Mouse (Mus musculus): ENCODE measurements around the gene Zfp2.

The Zfp2 gene

GRCm38 (mm10) chr11:50915671-50916320 is at the start of gene Zfp2:
Gene Zfp2, minus strand, starts transcription at chr11:50916165.
- in situ Hi-C loops (cut with MseI, MboI): no loop called here

- in situ Hi-C loops (cut with MseI, MboI): no loop called here
These were observed 48.9 kb upstream of the Zfp2 start for GRCm38 (mm10) chr11:50964886-50965285.

DNA sequence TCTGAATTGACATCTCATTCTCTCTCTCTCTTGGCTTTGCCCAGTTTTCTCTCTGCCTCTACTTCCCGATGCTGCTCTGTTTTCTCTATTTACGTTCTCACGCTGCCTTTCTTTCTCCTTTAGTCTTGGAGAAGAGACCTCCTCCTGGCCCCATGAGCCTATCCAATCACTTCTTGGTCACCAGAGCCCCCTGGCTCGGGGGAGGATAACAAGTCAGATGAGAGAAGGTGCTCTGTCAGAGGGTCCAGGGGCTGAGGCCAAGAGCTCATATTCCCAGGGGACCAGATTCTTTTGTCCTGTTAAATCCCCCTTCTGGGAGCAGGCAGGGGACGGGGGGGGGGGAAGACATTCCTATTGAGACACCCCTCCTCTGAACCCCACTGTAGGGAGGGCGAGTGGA is 37.7 kb upstream of the Zfp2 start, which contains the start of gene Prop1:
Gene Prop1 (minus strand): TSS at position 101 of the 400 bp plus-strand sequence.
- in situ Hi-C loops (cut with MseI, MboI): no loop called here

- in situ Hi-C loops (cut with MseI, MboI): no loop called here
These were observed 36.3 kb upstream of the Zfp2 start for GRCm38 (mm10) chr11:50952290-50952689.

DNA sequence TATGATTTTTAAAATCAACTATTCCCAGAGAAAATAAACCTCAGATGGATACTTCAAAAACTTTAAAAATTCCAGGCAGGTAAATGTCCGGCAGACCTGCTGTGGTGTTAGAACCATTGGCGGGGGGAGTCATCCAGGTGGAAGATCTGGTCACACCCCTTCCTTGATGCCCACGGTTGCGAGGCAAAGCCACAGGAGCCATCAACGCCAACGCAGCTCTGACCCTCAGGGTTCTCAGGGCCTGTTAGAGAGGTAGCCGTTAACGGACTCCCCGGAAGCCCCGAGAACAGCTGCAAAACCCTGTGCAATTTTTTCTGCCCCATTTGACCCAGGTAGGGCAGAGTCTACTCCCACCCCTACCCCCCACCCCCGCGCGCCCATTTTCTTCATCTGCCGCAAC is 27.5 kb upstream of the Zfp2 start, which contains the start of gene 4933414I15Rik:
Gene 4933414I15Rik (minus strand): TSS at position 260 of the 400 bp plus-strand sequence.
- in situ Hi-C loops (cut with MseI, MboI): loop anchor here (5.0 kb wide), 1 partner anchor 89 kb away; no protein-coding TSS in a partner anchor

GRCm38 (mm10) chr11:50942386-50942785 is 26.4 kb upstream of the Zfp2 start:
- in situ Hi-C loops (cut with MseI, MboI): loop anchor here (5.0 kb wide), 1 partner anchor 90 kb away; no protein-coding TSS in a partner anchor

DNA sequence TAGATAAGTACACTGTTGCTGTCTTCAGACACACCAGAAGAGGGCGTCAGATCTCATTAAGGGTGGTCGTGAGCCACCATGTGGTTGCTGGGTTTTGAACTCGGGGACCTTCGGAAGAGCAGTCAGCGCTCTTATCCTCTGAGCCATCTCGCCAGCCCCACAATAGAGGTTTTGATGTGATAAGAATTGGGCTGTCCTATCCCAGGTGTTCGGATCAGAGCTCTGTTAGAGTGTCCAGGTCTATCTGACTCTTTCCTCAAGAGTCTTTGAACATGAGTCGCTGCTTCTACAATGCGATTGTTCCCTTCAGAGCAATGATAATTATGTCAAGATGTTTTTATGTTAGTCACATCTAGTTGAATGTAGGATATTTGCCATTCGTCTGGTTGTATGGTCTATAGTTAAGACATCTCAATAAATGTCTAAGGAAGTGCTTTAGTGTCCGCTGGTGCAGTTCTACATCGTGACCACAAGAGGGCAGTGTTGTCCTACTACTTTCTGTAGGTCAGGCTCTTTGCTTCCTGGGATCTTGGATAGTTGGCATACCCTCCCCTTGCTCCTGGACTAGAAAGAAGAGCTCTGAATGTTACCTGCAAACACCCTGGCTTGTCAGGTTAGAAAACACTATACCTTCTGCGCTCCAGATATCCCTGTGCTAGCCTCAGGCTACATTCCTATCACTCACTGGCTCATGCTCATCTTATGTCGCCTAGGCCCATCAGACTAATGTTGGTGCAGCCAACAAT is 23.8 kb upstream of the Zfp2 start:
- in situ Hi-C loops (cut with MseI, MboI): loop anchor here (5.0 kb wide), 1 partner anchor 93 kb away; no protein-coding TSS in a partner anchor

DNA sequence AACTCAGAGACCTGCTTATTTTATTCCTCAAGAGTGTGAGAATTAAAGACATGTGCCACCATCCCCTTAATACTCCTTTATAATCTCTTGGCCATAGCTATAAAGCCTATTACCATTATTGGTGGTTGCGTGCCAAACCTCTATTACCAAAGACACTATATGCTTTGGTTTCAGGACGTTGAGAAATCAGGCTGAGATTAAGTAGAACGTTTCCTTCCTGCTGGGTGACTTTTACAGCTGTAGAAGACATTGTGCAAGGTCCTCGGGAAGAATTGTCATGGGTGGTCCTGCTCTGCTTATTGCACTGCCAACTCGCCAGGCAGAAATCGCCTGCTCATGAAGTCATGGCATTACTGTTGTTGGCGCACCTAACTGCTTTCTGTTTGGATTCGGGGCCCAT is 22.5 kb upstream of the Zfp2 start:
- in situ Hi-C loops (cut with MseI, MboI): no loop called here

DNA sequence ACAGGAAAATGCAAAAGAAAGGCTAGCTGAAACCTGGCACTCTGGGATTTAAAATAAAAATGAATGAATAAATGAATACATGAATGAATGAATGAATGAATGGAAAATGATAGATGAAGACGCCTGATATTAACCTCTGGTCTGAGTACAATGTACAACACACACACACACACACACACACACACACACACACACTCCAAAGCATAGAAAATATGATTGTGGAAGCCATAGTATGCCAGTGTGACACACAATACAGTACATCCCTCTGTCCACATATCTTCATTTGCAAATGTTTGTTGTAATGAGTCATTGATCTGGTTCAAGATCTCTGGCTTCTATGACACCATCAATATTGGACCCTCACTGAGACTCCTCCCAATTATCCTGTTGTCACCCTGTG is 16.1 kb upstream of the Zfp2 start:
- in situ Hi-C loops (cut with MseI, MboI): no loop called here

GRCm38 (mm10) chr11:50931451-50931866 is 15.5 kb upstream of the Zfp2 start, which contains the start of gene Zfp354b:
Gene Zfp354b, minus strand, starts transcription at chr11:50931633.
- in situ Hi-C loops (cut with MseI, MboI): no loop called here

DNA sequence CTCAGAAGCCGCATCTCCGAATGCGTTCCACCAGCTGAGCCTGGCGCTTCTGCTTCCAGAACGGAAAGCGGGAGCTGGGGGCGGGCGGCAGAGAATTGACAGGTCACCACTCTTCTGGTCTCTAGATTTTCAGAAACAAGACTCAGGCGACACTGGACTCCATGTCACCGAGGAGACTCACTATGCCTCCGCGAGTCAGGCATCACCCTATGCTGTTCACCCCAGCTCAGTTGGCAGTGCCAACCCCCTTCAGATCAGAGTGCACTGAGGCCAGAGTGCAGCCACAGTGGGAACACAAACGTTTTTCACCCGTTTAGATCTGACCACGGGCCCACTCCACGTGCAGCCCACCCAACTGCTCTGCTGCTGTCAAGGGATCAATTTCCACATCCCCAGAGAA is 15.1 kb upstream of the Zfp2 start:
- in situ Hi-C loops (cut with MseI, MboI): no loop called here

- in situ Hi-C loops (cut with MseI, MboI): no loop called here
These were observed 14.6 kb upstream of the Zfp2 start for GRCm38 (mm10) chr11:50930469-50931014.

- in situ Hi-C loops (cut with MseI, MboI): no loop called here
These were observed 1.5 kb downstream of the Zfp2 start for GRCm38 (mm10) chr11:50914461-50914860.

DNA sequence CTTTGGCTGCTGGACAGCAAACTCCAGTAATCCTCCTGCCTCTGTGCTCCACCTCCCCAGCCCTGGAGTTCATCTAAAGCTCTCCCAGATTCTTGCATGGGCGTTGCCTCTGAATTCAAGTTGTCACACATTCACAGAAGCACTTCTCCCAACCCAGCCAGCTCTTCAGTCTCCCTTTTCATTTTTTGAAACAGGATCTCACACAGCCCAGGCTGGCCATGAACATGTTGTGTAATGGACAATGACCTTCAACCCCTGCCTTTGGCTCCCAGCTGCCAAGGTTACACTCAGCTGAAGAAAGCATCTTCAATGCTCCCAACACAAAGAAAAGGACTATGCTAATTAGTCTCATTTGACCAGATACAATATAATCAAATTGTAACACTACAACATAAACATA is 2.7 kb downstream of the Zfp2 start:
- in situ Hi-C loops (cut with MseI, MboI): no loop called here

DNA sequence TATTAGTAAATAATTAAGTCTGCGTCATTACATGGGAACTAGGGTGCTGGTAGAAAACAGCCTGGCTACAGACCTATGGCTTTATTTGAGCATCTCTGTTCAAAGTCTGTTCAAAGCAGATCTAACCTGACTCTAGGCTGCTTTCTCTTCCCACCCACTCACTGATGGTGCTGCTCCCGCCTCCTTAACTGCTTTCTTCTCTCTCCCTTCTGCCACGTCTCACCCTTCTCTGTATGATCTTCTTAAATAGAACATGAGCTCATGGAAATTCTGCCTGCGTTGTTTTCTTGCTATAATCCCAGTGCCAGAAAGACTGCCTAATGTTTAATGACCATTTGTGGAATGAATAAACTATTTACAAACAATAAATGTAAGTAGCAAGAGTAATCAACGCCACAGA is 7.8 kb downstream of the Zfp2 start:
- in situ Hi-C loops (cut with MseI, MboI): no loop called here

- in situ Hi-C loops (cut with MseI, MboI): no loop called here
These were observed 18.6 kb downstream of the Zfp2 start for GRCm38 (mm10) chr11:50897359-50897758.

- in situ Hi-C loops (cut with MseI, MboI): no loop called here
These were observed 23.5 kb downstream of the Zfp2 start for GRCm38 (mm10) chr11:50892441-50892840.

- in situ Hi-C loops (cut with MseI, MboI): no loop called here
These were observed 28.4 kb downstream of the Zfp2 start, which contains the start of gene Zfp454 for GRCm38 (mm10) chr11:50887390-50888128. Gene Zfp454, minus strand, starts transcription at chr11:50887651.

- in situ Hi-C loops (cut with MseI, MboI): no loop called here
These were observed 29.1 kb downstream of the Zfp2 start for GRCm38 (mm10) chr11:50886933-50887293.

DNA sequence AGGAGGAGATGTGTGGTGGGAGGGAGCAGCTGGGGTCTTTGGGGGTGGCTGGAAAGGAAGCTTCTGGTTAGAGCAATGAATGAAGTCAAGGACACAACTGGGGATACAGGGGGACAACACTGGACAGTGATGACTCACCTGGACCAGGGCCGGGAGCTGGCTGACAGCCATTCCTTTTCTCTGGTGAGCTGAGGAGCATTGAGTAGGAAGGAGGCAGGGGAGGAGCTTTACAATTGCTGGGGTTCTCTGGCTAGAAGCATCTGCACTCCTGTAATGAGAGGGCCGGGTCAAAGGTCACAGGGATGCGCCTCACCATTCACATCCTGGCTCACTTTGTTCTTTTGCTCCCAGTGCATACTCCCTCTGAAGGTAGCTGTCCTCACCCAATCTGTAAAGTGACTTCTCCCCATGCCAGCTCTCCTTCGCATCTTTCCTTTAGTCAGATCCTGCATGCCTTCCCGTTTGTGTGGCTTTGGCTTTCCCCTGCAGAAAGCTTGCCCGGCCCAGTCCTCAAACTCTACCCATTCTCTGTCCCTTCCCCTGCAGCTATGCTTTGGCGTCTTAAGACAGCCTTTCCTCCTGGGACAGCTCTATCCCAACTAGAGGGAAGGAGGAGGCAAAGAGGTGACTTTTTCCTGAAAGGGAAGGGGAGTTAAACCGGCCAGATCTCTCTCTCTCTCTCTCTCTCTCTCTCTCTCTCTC is 29.6 kb downstream of the Zfp2 start:
- in situ Hi-C loops (cut with MseI, MboI): no loop called here

DNA sequence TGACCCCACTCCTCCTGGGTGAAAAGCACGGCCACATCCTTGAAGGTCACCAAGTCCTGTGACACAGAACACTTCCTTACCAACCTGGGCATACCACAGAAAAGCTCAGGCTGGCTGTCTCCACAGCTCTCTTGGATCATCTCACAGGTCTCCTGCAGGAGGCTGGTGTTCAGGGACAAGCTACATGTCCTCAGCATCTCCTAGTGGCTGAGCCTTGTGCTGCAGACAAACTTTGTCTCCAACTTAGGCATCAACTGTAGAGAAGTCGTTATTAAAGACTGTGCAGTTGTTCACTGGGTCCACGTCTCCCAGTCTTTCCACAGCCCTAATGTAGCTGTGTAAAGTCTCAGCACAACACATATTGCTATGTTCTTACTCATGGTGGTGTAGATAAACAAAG is 32.2 kb downstream of the Zfp2 start:
- in situ Hi-C loops (cut with MseI, MboI): no loop called here
